ENCODE assay signal across 8 mouse cellular contexts in genomic region chr7:45466283-45467089, GRCm38 (mm10). TPM values are rescaled to one million over a fixed set of nuclear protein-coding genes. Genes with fewer than 3 reads are reported as not detected.
DNase-seq lines count a peak whose midpoint lies in the region; ATAC-seq lines count a peak whose summit lies in the region.

TSS of gene Bax (minus strand) at chr7:45466898.

- peak; percentile 83 for ATAC-seq in hindbrain, embryonic 15.5 days (ENCODE audit: low FRiP score, low read depth)

- peaks cover 24% of the 10 kb centered on the region for H3K36me3 ChIP-seq in hindbrain, embryonic 15.5 days

- H3K4me3 ChIP-seq in hindbrain, embryonic 15.5 days = peak within 1 kb of the TSS; percentile 81

- H3K9me3 ChIP-seq in hindbrain, embryonic 15.5 days = no peaks in the 10 kb centered on the region

- 0% methylated on average over 54 of the region's 58 CpGs for WGBS in hindbrain, embryonic 15.5 days

- peak within 1 kb of the TSS; percentile 85 for H3K27ac ChIP-seq in hindbrain, embryonic 15.5 days (replicated peaks)

- peak within 1 kb of the TSS; percentile 85 for H3K9ac ChIP-seq in hindbrain, embryonic 15.5 days

- H3K27me3 ChIP-seq in hindbrain, embryonic 15.5 days = no peaks in the 10 kb centered on the region

- peak within 1 kb of the TSS; percentile 77 for H3K4me2 ChIP-seq in hindbrain, embryonic 15.5 days

- peaks cover 25% of the 10 kb centered on the region for H3K4me1 ChIP-seq in hindbrain, embryonic 15.5 days (replicated peaks)

- DNase-seq in R1 (ENCODE audit: low read depth, low spot score) = peak; percentile 96
- peak; percentile 98 to 99 for DNase-seq in cerebellum, postnatal 25 days
- DNase-seq in frontal cortex, postnatal 36 days (ENCODE audit: low spot score in 2 of 2) = peak; percentile 93 to 97
- peak; percentile 97 for DNase-seq in left cerebral cortex, adult 11 months (ENCODE audit: low spot score)
- DNase-seq in lung, postnatal 4 days = peak; percentile 96 to 97
- DNase-seq in retina, postnatal 7 days (ENCODE audit: low read depth, low spot score) = peak; percentile 96
- peak; percentile 89 for DNase-seq in urinary bladder, adult 2 months (ENCODE audit: low spot score)

RNA-seq across cellular contexts. Expression of gene Bax, which starts in this region (rescaled TPM):
- 245 and 250 TPM in 2 replicates for polyA plus RNA-seq in hindbrain, embryonic 15.5 days (2015; fragmentation: Nextera tagmentation; extraction: Ambion mirVana)
- 78.4 and 113 TPM in 2 replicates for polyA plus RNA-seq in urinary bladder, adult 2 months (2012; rRNA removed)

Comparison
In these comparisons a context has a peak if more than half of its experiments do, and no peak if none do; other contexts are left out.
1. Peak in every context shown above with its lines: DNase-seq, ATAC-seq, H3K4me3 ChIP-seq and H3K27ac ChIP-seq.